Mouse (Mus musculus): ENCODE results near the gene Marveld3. TPM values are rescaled to one million over a fixed set of nuclear protein-coding genes. Genes with fewer than 3 reads are reported as not detected.
A peak's percentile ranks its signal among the peaks of the same experiment; 100 is the strongest.

Marveld3 gene
- total RNA-seq (2021) = not detected
- long read RNA-seq, experiment 1 = 0 reads
- long read RNA-seq, experiment 2 = 0 reads

DNA sequence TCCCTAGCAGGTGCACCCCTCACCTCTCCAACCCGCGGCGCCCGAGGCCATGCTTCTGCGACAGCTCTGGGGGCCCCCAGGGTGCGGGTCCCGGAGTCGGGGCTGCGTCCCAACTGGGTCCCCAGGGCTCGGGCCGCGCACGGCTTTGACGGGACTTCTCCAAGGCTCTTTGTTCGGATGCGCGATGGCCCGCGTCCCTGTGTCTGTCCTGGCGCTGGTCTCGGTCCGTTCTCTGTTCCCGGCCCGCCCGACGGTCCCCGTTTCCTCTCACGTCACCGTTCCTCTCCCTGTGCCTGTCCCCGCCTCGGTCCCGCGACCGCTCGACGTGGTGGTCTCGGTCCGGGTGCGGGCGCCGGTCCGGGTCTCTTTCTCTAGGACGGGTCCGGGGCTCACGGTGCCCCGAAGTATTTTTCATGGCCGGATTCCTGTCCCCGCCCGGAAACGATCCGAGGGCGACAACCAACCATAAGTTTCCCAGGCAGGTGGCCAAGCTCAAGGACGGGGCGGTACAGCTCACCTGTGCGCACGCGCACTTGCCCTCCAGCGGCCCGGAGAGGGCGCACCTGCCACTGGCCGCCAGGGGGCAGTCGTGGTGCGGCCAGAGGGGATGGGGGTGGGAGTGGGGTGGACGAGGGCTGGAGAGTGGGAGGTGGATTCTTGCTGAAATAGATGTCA is at the start of gene Marveld3:
Marveld3 (minus strand) TSS at position 511 of the 675 bp plus-strand sequence.
- no peak for DNase-seq (ENCODE audit: low spot score)

DNA sequence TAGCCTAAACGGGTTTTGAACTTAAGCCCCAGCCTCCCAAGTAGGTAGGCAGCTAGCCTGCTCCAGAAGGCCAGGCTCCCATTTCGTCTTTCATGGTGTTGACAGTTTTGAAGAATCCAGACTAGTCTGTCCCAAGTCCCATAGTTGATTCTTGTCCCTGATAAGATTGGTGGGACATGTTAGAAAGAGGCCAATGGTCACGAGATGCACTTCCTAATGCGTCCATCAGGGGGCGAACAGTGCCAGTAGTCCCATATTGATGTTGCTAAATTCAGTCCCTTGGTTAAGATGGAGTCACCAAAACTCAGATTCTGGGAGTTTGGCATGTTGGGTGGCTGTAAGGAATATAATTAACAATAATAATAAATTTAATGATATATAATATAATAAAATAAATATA is 48.9 kb upstream of the Marveld3 start:
- peak; percentile 19 for DNase-seq (ENCODE audit: low spot score)

DNA sequence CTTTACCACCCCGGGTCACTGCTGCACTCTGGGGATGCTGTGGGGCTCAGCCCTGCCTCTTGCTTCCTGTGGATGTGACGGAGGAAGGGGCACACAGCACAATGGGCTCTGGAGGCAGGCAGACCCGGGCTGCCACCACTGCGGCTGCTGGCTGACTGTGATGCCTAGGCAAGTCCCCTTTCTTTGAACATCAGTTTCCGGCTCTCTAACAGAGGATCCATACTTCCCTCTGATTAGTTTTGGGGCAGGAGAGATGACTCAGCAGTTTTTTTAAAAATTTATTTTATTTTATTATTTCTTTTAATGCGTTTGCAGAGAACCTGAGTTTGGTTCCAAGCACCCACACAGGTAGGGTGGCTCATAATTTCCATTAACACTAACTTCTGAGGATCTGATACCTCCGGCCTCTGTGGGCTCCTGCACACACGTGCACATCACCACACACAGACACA is 47.0 kb upstream of the Marveld3 start:
- no peak for DNase-seq (ENCODE audit: low spot score)

DNA sequence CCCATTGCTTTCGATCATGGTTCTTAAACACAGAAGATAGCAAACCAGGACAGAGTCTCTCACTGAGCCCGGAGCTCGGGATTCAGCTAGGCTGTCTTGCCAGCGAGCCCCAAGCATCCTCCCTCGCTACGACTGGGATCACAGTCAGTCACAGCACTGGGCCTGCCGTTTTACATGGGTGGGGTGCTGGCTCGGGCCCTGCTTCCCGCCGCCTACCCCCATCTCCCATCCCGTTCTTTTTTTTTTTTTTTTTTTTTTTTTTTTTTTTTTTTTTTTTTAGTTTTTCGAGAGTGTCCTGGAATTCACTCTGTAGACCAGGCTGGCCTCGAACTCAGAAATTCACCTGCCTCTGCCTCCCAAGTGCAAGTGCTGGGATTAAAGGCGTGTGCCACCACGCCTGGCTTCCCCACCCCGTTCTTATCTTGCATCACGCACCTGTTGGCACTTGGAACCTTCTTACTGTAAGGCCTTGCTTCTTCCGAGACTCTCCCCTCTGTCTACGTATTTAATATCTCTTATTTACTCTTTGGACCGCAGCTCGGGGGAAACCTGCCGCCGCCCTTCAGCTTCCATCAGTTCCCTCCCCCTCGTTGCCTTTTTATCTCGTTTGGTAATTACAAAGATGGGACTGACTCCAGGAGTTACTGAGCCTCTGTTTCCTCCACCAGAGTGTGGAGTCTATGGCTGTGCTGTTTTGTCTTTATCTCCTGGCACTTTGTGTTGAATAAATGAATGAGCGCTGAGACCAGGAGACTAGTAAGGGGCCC is 46.4 kb upstream of the Marveld3 start:
- DNase-seq (ENCODE audit: low spot score) = no peak

DNA sequence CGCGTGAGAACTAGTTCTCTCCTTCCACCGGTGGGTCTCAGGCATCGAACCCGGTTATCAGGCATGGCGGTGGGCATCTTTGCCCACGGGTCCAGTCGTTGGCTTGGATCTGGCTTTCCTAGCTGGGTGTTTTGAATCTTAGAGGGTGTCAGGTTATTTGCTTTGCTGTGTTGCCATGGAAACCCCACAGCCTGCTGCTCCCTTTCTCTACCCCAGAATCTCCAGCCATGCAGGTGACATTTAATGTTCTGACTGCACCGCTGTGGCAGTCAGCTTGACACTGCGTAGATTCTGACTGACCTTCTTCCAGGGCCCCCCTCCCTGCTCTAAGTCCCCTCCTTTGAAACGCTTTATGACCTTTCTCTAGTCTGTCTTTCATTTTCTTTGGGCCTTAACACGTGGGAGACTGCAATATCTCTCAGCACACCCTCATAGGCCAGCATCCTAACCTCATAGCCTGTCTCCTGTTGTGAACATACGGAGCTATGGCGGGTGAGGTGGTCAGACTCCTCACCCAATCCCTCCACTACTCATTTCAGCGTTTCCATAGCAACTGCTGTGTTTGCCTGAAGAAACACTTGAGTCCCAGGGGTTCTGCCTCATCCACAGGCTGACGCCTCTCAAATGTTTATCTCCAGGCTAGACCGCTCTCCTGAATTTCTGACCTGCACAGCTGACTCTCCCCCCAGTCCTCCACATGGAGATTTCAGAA is 44.5 kb upstream of the Marveld3 start:
- DNase-seq (ENCODE audit: low spot score) = no peak

DNA sequence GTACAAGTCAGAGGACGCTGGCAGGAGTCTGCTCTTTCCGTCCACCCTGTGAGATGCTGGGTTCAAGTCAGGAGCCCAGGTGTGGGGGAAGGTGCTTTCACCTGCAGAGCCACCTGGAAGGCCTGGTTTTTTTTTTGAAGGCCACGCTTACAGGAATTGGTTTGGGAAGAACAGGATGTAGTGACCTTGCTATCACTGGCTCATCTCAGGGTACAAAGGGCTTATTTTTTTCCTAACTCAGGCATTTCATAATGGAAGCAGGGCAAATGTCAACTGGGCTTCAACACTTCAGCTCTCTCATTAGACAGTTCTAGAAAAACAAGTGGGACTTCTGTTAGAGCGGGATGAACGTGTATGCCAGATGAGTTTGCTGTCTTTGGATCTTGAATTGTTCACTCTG is 42.3 kb upstream of the Marveld3 start:
- DNase-seq (ENCODE audit: low spot score) = no peak

DNA sequence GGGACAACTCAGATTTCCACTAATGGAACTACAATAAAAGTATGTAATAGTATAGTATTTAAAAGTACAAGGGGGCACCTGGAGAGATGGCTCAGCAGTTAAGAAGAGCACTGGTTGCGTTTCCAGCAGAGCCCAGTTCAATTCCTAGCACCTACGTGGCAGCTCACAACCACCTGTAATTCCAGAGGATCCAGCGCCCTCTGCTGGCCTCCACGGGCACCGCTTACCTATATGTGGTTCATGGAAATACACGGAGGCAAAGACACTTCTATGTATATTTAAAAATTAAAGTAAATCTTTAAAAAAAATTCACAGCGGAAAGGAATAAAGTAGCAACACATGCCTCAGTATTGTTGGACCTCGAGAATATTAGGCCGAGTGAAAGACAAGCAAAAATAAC is 41.0 kb upstream of the Marveld3 start:
- DNase-seq (ENCODE audit: low spot score) = no peak

DNA sequence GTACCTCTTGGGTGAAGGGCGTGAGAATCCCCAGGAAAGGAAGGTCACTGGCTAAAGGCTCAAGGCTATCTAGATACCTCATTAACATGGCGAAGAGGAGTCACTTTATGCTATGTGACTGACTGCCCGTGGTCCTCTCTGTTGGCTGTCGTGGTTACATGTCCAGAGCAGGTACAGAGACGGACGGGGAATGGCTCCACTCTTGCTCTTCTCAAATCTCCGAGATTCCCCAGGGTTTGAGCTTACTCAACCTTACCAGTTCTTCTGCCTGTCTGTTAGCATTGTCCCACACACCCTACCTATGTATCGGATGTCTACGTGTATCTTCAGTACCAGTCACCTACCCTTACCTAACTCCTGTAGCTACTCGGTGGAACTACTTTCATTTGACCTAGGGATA is 38.0 kb upstream of the Marveld3 start:
- DNase-seq (ENCODE audit: low spot score) = no peak

DNA sequence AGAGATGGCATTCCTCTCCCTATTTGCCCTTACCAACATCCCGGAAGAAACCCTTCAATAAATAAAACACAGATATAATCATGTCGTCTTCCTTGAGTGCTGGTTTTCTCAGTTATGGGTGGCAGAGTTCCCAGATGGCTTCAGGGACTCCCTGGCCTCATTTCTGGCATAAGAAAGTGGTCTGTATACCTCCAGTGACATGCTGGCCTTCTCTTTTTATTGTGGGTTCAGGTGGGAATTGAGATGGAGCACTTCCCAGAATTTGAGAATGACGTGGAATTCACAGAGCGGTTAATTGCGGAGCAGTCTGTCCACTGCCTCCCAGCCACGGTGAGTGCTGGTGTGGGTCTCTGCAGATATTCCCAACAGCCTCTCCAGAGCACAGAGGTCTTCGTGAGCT is 36.1 kb upstream of the Marveld3 start:
- no peak for DNase-seq (ENCODE audit: low spot score)

DNA sequence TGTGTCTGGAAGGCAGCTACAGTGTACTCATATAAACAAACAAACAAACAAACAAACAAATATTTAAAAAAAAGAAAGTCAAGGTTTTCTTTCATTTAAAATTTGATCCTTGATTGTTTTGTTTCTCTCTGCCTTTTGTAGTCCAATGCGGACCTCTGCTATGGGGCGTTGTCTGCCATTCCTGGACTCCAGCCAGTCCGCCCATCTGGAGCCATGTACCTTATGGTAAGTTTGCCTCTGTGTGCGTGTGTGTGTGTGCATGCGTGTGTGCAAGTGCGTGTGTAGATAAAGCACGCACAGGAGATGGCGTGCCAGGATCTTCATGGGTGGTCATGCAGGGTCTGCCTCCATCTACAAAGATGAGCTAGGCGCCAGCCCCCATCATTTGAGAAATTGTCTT is 35.4 kb upstream of the Marveld3 start:
- no peak for DNase-seq (ENCODE audit: low spot score)

DNA sequence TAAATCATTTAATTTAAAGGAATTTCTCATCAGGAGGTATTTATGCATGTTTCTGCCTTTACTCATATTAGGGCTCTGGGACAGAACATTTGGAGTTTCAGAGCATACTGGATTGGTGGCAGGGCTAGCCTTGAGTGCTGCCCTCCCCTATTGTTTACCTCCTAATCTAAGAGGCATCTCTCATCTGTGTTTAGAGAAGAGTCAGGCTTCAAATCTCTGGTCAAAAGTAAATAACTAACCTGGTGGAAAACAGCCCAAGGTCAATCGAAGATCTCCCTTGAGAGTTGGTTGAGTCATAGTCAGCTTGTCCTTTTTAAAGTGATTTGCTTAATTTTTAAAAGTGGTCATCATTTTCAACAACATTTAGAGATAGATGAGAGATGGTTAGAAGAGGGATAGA is 30.9 kb upstream of the Marveld3 start:
- no peak for DNase-seq (ENCODE audit: low spot score)

DNA sequence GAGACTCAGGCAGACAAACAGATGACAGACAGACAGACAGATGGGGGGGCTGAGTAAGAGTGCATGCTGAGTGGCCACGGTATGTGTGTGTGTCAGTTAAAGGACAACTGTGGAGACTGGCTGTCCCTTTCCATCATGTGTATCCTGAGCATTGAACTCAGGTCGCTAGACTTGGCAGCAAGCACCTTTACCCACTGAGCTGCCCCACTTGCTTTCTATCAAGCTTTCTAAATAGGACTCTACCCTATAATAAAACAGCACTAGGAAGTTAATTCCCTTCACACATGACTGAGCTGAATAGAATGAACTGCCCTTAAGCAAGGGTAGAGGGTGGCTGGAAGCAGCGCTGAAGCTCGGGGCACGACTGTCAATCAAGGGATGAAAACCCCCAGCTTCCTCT is 30.2 kb upstream of the Marveld3 start:
- no peak for DNase-seq (ENCODE audit: low spot score)

DNA sequence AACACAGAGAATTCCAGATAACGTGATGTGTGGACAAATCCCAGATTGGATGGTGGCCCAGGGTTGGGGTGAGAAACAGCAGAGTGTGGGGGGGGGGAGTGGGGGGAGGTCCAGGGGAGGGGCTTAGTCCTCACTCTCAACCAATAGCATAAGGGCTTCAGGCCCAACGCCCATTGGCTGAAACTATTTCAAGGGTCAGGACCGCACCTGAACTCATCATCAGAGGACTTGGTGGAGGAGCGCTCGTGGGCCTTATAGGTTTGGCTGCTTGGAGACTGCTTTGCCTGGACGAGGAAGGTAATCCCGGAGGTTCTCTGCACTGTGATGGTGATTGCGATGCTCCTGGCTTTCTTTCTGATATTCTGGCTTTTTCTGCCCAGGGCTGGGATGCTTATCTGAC is 28.2 kb upstream of the Marveld3 start, which contains the start of gene Tat:
Tat (plus strand) TSS at position 214 of the 400 bp plus-strand sequence.
- DNase-seq (ENCODE audit: low spot score) = no peak

DNA sequence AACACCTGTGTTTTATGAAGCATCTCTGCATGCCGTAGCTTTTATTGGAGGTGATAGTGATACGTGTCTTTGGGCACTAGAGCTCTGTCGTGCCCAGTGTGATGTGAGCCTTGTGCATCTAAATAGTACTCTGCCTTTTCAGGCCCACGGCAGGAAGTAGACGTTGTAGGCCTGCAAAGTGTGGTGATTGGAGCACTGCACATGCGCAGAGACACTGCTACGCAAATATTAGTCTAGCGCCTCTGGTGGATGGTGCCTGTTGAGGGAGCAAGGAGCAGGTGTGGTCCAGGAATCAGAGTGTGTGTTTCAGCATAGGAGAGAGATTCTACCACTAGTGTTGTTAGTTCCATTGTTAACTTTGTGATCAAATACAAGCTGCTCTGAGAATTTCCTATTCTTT is 27.1 kb upstream of the Marveld3 start:
- DNase-seq (ENCODE audit: low spot score) = no peak

DNA sequence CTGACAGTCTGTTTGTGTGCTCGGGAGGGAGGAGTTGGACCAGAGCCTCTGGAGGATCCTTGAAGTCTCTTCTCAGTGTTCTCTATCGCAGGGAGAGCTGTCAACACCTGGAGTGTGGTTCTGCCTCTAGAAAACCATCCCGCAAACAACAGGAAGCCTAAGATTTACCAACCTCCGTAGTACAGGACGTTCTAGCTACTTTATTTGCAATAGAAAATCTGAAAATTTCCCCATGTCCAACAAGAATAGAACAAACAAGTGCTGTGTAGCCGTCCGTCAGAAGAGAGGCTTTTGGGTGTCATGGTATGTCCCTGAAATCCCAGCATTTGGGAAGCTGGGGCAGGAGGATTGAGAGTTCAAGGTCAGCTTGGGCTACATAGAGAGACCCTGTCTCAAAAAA is 25.8 kb upstream of the Marveld3 start:
- DNase-seq (ENCODE audit: low spot score) = no peak

DNA sequence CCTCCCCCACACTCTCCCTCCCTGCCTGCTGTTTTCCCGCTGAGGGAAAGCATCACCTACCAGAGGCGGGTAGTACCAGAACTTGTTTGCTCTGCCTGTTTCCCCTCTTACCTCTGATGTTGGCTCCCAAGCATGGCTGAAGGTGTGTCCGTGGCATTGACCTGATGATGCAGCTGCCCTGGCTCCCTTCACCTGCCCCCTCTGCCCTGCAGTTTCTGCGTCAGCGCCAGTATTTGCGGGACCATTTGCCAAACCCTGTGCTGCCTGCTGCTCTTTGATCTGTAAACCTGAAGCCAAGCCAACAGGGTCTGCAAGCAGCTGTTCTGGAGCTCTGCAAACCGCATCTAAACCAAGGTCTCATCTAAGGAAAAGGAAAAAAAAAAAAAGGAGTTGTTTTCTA is 24.4 kb upstream of the Marveld3 start:
- no peak for DNase-seq (ENCODE audit: low spot score)

DNA sequence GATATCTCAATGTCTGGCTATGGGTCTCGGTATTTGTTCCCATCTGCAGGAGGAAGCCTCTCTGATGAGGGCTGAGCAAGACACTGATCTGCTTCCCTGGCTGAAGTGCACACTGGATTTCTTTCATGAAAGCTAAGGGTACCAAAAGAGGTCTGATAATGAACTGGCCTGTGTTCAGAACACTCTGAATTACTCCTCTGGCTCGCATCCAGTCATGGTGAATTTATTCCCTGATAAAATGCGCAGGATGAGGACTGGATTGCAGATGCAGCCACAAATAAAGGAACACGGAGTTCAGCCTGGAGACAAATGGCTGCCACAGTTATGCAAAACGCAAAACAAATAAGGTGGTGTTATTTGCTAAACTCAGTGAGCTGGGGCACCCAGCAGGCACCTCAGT is 21.9 kb upstream of the Marveld3 start:
- DNase-seq (ENCODE audit: low spot score) = no peak

DNA sequence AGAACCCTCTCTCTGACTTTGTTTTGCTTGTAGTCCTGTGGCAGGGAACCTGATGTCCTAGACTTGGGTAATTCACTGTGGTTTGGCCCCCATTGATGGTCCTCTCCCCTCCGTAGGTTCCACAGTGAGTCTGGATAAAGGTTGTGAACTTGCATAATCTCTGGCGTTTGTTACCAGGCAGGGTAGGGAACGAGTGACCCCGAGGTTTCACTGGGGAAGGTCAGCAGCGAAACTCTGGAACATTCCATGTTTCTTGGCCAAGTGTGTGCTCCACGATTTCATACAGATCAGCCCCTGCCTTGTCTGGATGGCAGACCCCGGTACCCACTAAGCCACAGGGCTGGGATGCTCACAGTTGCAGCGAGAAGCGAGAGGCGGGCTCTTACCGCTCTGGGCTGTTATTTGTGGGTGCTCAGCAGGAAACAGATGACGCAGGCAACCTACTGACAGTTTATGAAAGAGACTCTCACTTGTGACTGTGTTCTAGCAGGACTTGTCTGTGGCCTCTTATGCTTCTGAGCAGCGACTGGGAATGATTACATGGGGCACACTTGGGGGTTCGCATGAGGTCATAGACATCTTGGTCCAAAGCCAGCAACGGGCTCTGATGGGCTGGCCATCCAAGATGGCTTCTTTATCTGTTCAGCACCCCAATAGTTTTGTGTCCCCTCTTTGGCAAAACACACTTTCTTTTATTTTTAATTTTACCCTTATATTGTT is 20.5 kb upstream of the Marveld3 start:
- no peak for DNase-seq (ENCODE audit: low spot score)

DNA sequence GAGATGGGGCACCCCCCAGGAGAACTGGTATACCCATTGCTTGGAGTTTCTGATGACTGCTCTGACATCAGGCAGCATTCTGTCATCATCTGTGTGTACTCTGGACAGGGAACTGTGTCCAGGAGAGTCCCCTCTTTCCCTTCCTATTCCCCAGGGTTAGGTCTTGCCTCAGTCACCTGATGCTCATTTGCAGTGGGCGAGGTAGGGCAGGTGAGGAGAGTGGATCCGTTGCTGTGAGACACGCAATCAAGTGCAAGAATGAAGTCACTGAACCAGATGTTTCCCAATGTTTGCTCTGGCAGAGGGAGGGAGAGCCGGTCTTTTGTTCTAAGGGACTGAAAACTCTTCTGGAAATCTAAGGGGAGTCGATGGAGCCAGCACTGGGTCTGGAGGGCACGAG is 17.3 kb upstream of the Marveld3 start:
- no peak for DNase-seq (ENCODE audit: low spot score)

DNA sequence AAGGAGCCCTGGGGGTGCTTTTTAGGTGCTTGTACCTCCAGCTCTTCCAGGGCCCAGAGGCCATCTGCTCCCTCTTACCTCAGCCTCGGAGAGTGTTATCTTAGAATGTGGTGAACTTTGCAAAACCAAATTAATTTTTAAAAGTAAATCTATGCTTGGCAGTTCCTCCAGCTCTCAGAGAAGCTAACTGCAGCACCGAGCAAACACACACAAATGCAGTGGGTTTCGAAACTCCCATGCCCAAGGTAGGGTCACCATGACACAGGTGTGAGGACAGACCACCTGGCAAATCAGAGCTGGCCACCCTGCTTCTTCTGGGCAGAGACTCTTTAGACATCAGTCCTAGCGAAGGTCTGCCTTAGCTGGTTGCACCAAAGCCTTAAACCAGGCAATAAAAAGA is 10.9 kb upstream of the Marveld3 start:
- DNase-seq (ENCODE audit: low spot score) = no peak

DNA sequence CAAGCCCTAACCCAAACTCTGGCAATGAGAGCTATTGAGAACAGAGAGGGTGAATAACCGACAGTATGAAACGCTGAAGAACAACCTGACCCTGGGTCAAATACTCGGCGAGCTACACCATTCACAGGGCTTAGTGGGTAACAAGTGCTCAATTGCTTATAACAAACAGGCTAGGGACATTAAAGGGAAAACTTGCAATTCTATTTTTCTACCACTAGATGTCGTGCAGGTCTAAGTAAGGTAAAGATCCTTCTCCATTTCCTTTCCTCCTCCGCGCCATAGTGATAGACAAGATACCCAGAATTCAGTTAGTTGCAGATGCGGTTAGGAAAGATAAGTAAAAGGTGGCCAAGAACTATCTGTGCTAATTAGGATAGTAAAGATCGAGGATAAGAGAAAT is 8.3 kb upstream of the Marveld3 start:
- no peak for DNase-seq (ENCODE audit: low spot score)

DNA sequence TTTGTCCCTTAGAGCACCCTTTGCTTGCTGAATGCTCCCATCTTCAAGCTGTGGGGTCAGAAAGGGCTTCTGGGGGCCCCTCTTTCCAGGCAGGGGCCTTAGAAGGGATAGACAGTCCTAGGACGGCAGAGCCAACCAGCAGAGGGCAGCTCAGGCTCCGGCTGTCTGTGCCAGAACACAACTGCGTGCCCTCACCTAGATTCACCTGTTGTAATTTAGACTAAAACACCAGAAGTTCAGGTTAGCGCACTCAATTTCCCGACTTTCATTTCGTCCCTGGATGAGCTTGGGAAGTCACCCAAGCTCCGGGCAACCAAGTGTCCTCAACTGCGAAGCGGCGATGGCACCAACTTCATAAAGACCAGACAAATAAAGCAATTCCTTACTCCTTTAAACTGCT is 6.8 kb upstream of the Marveld3 start:
- DNase-seq (ENCODE audit: low spot score) = no peak

All from gastrocnemius, adult 18-20 months (tissue).